Mouse (Mus musculus) midbrain, embryonic 12.5 days (tissue): ENCODE measurements at regions not wholly inside any gene's neighbourhood (a gene's known extent, or its start where the extent isn't known, plus 50 kb on each side); places are given as distances from the start of the nearest gene placed in this dataset.

Experiments used
- ATAC-seq: fragments of 200-750 bp; cut with Nextera tagmentation; 2 replicates; pipeline ENCODE4 v1.8.0; 2017; ENCODE audit warnings: low read depth, moderate TSS enrichment, moderate library complexity; ENCODE audit not compliant: low FRiP score
- H3K27ac ChIP-seq: fragments of 300-500 bp; sonication (generic); replicated peaks from 2 replicates; pipeline ENCODE4 v1.5.1; 2016; ENCODE audit warnings: mild to moderate bottlenecking
- H3K27me3 ChIP-seq: fragments of 300-500 bp; sonication (generic); 2 replicates; pipeline ENCODE4 v1.6.1; 2016; ENCODE audit warnings: mild to moderate bottlenecking
- H3K36me3 ChIP-seq: fragments of 300-500 bp; sonication (generic); 2 replicates; pipeline ENCODE4 v1.6.1; 2016
- H3K4me1 ChIP-seq: fragments of 300-500 bp; sonication (generic); 2 replicates; pipeline ENCODE4 v1.6.1; 2016
- H3K4me2 ChIP-seq: fragments of 300-500 bp; sonication (generic); replicated peaks from 2 replicates; pipeline ENCODE4 v1.6.1; 2016; ENCODE audit warnings: mild to moderate bottlenecking, moderate library complexity
- H3K4me3 ChIP-seq: fragments of 300-500 bp; sonication (generic); 2 replicates; pipeline ENCODE4 v1.5.1; 2016; ENCODE audit warnings: mild to moderate bottlenecking
- H3K9ac ChIP-seq: fragments of 300-500 bp; sonication (generic); replicated peaks from 2 replicates; pipeline ENCODE4 v1.6.1; 2016; ENCODE audit warnings: mild to moderate bottlenecking, moderate library complexity
- H3K9me3 ChIP-seq: fragments of 300-500 bp; sonication (generic); 2 replicates; pipeline ENCODE4 v1.6.1; 2016; ENCODE audit warnings: mild to moderate bottlenecking
- WGBS: fragments of 180-500 bp; shearing (Covaris S2); methylation state at CpG from one replicate; pipeline ENCODE4 v1.1.7; 2016; 5-methylcytosine and 5-hydroxymethylcytosine counted together

- Histone ChIP-seq H3K27ac (no peak overlapping the region), H3K9ac (no peak overlapping the region), H3K36me3 (peaks cover 10% of the 10 kb centered on the region; the same call in 1 of the 2 replicates), H3K4me1 (no peaks in the 10 kb centered on the region), H3K27me3 (no peaks in the 10 kb centered on the region), H3K4me2 (no peak overlapping the region), H3K9me3 (no peaks in the 10 kb centered on the region), H3K4me3 (no peak overlapping the region)
- 95% methylated on average over 4 of the region's 4 CpGs for WGBS
- ATAC-seq: no peak
Measured at GRCm38 (mm10) chr13:28645881-28646280, 307.6 kb downstream of the Sox4 start.

GRCm38 (mm10) chr13:28644846-28645574 is 308.5 kb downstream of the Sox4 start:
- no peak for ATAC-seq
- H3K36me3 ChIP-seq: peaks cover 10% of the 10 kb centered on the region; the same call in 1 of the 2 replicates
- H3K27me3 ChIP-seq: no peaks in the 10 kb centered on the region
- 80% methylated on average over 3 of the region's 3 CpGs for WGBS
- H3K4me1 ChIP-seq: peaks cover 3% of the 10 kb centered on the region; the same call in 1 of the 2 replicates
- H3K9me3 ChIP-seq: no peaks in the 10 kb centered on the region
- H3K4me3 ChIP-seq: no peak overlapping the region
- no peak overlapping the region for H3K27ac ChIP-seq
- H3K9ac ChIP-seq: no peak overlapping the region
- no peak overlapping the region for H3K4me2 ChIP-seq

GRCm38 (mm10) chr13:28640826-28641225 is 312.7 kb downstream of the Sox4 start:
- 91% methylated on average over 1 of the region's 1 CpGs for whole genome bisulfite sequencing
- Histone ChIP-seq H3K36me3 (peaks cover 14% of the 10 kb centered on the region; the same call in 1 of the 2 replicates), H3K4me1 (peaks cover 7% of the 10 kb centered on the region; the same call in 1 of the 2 replicates), H3K4me2 (no peak overlapping the region), H3K4me3 (no peak overlapping the region), H3K9me3 (no peaks in the 10 kb centered on the region), H3K27me3 (no peaks in the 10 kb centered on the region), H3K27ac (no peak overlapping the region), H3K9ac (no peak overlapping the region)
- ATAC-seq: no peak

DNA sequence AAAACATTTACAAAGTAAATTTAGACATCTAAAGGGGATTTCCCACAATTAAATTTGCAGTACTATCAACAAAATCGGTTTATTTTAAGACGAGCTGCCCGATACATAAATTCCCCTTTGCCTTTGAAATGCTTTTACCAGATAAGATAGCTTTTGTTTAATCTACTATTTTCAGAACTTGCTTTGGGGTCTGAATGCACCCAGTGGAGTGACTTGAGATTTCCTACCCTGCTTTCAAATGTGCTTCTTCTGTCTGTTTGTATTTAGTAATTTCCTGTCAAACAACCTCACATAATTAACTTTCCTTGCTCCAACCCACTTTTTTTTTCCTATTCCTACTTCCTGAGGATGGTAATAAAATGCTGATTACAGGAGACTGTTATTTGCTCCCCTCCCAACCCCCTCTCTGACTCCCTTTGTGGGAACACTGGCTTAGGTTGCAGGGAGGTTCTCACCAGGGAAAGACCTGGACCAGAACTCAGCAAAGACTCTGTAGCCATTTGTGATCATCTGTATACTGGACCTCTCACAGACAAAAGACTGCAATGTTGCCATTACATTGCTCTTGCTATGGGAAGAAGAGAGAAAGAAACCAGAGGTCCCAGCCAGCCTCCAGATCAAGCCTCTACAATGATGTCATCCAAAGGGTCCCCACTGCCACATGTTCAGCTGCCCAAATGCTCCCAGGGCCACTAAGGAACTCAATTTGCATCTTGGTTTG is 318.1 kb downstream of the Sox4 start:
- no peak for ATAC-seq
- H3K27me3 ChIP-seq: no peaks in the 10 kb centered on the region
- no peaks in the 10 kb centered on the region for H3K9me3 ChIP-seq
- H3K36me3 ChIP-seq: peaks cover 22% of the 10 kb centered on the region; the same call in 1 of the 2 replicates
- H3K4me2 ChIP-seq: no peak overlapping the region
- H3K4me3 ChIP-seq: no peak overlapping the region
- H3K27ac ChIP-seq: peak overlapping the region; percentile 30; the same call in 1 of the 2 replicates
- peaks cover 23% of the 10 kb centered on the region for H3K4me1 ChIP-seq
- H3K9ac ChIP-seq: no peak overlapping the region
- WGBS: 93% methylated on average over 3 of the region's 3 CpGs

GRCm38 (mm10) chr13:28633541-28634041 is 319.9 kb downstream of the Sox4 start:
- ATAC-seq: no peak

GRCm38 (mm10) chr13:28629431-28630331 is 323.8 kb downstream of the Sox4 start:
- no peak overlapping the region for H3K9ac ChIP-seq
- no peaks in the 10 kb centered on the region for H3K27me3 ChIP-seq
- no peak overlapping the region for H3K4me3 ChIP-seq
- H3K4me1 ChIP-seq: peaks cover 26% of the 10 kb centered on the region
- 39% methylated on average over 9 of the region's 9 CpGs for WGBS
- H3K4me2 ChIP-seq: no peak overlapping the region
- no peaks in the 10 kb centered on the region for H3K9me3 ChIP-seq
- peak overlapping the region; percentile 7; the same call in 1 of the 2 replicates for H3K27ac ChIP-seq
- H3K36me3 ChIP-seq: peaks cover 13% of the 10 kb centered on the region; the same call in 1 of the 2 replicates
- ATAC-seq: no peak

More at GRCm38 (mm10) chr13:28633541-28634041, 319.9 kb downstream of the Sox4 start:
- Histone ChIP-seq H3K9me3 (no peaks in the 10 kb centered on the region), H3K4me2 (no peak overlapping the region), H3K36me3 (peaks cover 13% of the 10 kb centered on the region; the same call in 1 of the 2 replicates), H3K27me3 (no peaks in the 10 kb centered on the region), H3K4me1 (peaks cover 30% of the 10 kb centered on the region), H3K9ac (no peak overlapping the region), H3K4me3 (no peak overlapping the region), H3K27ac (peak overlapping the region; percentile 25; the same call in 1 of the 2 replicates)
- WGBS: 44% methylated on average over 5 of the region's 5 CpGs

GRCm38 (mm10) chr13:28628751-28629150 is 324.8 kb downstream of the Sox4 start:
- Histone ChIP-seq H3K36me3 (peaks cover 12% of the 10 kb centered on the region; the same call in 1 of the 2 replicates), H3K4me2 (no peak overlapping the region), H3K4me3 (no peak overlapping the region), H3K27me3 (no peaks in the 10 kb centered on the region), H3K9me3 (no peaks in the 10 kb centered on the region), H3K4me1 (peaks cover 24% of the 10 kb centered on the region), H3K9ac (no peak overlapping the region), H3K27ac (no peak overlapping the region)
- ATAC-seq: no peak
- 67% methylated on average over 8 of the region's 8 CpGs for WGBS

DNA sequence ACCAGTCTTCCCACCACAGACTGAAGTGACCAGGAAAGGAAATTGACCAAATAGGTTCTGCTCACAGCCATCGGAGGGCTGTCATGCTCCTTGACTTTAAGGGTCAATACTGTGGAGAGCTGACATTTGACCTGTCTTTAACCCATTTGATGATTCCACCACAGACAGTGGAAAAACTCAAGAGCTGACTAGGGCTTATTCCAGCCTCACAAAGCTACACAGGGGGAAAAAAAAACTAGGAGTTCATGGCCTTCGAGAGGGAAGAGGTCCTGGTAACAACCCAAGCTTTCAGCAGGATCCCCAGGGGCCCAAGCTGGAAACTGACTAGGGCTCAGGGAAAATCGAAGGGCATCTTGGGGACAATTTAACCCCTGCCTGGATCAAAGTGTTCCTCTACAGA is 334.6 kb downstream of the Sox4 start:
- WGBS: 33% methylated on average over 3 of the region's 3 CpGs
- Histone ChIP-seq H3K9ac (no peak overlapping the region), H3K4me1 (peaks cover 9% of the 10 kb centered on the region; the same call in 1 of the 2 replicates), H3K27me3 (no peaks in the 10 kb centered on the region), H3K4me2 (no peak overlapping the region), H3K36me3 (no peaks in the 10 kb centered on the region), H3K27ac (no peak overlapping the region), H3K9me3 (no peaks in the 10 kb centered on the region), H3K4me3 (no peak overlapping the region)
- ATAC-seq: no peak

DNA sequence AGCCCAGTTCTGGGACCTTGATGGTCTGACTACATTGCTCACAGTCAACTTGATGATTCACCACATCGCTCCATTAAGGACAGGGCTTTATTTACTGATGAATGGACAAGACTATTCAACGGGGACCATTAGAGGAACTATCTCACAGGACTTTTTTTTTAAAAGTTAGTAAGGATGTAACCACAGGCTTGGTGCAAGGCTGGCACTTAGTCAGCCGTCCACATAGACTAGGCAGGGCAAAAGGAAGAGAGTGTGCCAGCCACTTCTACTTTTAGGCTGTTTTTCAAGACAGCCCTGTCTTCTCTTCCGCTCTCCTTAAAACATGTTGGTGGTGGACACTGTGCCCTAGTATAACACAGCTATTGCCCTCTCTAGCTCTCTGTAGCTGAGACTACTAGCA is 336.0 kb downstream of the Sox4 start:
- Histone ChIP-seq H3K27me3 (no peaks in the 10 kb centered on the region), H3K9me3 (no peaks in the 10 kb centered on the region), H3K4me2 (no peak overlapping the region), H3K9ac (no peak overlapping the region), H3K4me3 (no peak overlapping the region), H3K4me1 (peaks cover 9% of the 10 kb centered on the region; the same call in 1 of the 2 replicates), H3K27ac (no peak overlapping the region), H3K36me3 (no peaks in the 10 kb centered on the region)
- WGBS: 94% methylated on average over 4 of the region's 4 CpGs
- no peak for ATAC-seq

- no peak for ATAC-seq
- Histone ChIP-seq H3K4me2 (no peak overlapping the region), H3K4me1 (peaks cover 9% of the 10 kb centered on the region; the same call in 1 of the 2 replicates), H3K36me3 (no peaks in the 10 kb centered on the region), H3K27ac (no peak overlapping the region), H3K9ac (no peak overlapping the region), H3K9me3 (no peaks in the 10 kb centered on the region), H3K4me3 (no peak overlapping the region), H3K27me3 (no peaks in the 10 kb centered on the region)
- 90% methylated on average over 9 of the region's 9 CpGs for WGBS
Measured at GRCm38 (mm10) chr13:28616645-28617381, 336.7 kb downstream of the Sox4 start.
